Mouse (Mus musculus) hindbrain, embryonic 14.5 days (tissue): Measurements from ENCODE around the gene Larp4. TPM values are rescaled to one million over a fixed set of nuclear protein-coding genes. Genes with fewer than 3 reads are reported as not detected.
A peak's percentile ranks its signal among the peaks of the same experiment; 100 is the strongest.
"Not testable (repeated sequence)": the region's sequence is repeated elsewhere in the genome, so short reads cannot be mapped to it uniquely, and the experiment has no call there.

Experiments
- ATAC-seq: fragments of 200-750 bp; cut with Nextera tagmentation; 2 replicates; pipeline ENCODE4 v1.8.0; 2017; ENCODE audit warnings: moderate number of reproducible peaks, mild to moderate bottlenecking, moderate TSS enrichment, moderate library complexity; ENCODE audit not compliant: low FRiP score
- DNase-seq: peaks from one replicate; pipeline ENCODE4 v3.0.0-alpha.2; 2015; ENCODE audit warnings: low spot score
- H3K27ac ChIP-seq: fragments of 300-500 bp; sonication (generic); 2 replicates; pipeline ENCODE4 v1.5.1; 2014; ENCODE audit warnings: mild to moderate bottlenecking, moderate library complexity
- H3K27me3 ChIP-seq: fragments of 300-500 bp; sonication (generic); 2 replicates; pipeline ENCODE4 v1.6.1; 2014; ENCODE audit warnings: mild to moderate bottlenecking, low read length, mixed read lengths; ENCODE audit not compliant: control insufficient read depth, insufficient read depth
- H3K36me3 ChIP-seq: fragments of 300-500 bp; sonication (generic); replicated peaks from 2 replicates; pipeline ENCODE4 v1.6.1; 2014; ENCODE audit not compliant: control insufficient read depth, insufficient read depth
- H3K4me1 ChIP-seq: fragments of 300-500 bp; sonication (generic); replicated peaks from 2 replicates; pipeline ENCODE4 v1.6.1; 2014; ENCODE audit warnings: antibody characterized with exemption, low read length, mixed read lengths; ENCODE audit not compliant: control insufficient read depth, insufficient read depth
- H3K4me2 ChIP-seq: fragments of 300-500 bp; sonication (generic); replicated peaks from 2 replicates; pipeline ENCODE4 v1.6.1; 2014; ENCODE audit warnings: mild to moderate bottlenecking, moderate library complexity
- H3K4me3 ChIP-seq: fragments of 300-500 bp; sonication (generic); replicated peaks from 2 replicates; pipeline ENCODE4 v1.5.1; 2014; ENCODE audit warnings: mild to moderate bottlenecking, low read length
- H3K9ac ChIP-seq: fragments of 300-500 bp; sonication (generic); 2 replicates; pipeline ENCODE4 v1.6.1; 2014
- H3K9me3 ChIP-seq: fragments of 300-500 bp; sonication (generic); 2 replicates; pipeline ENCODE4 v1.6.1; 2016; ENCODE audit warnings: low read length; ENCODE audit not compliant: control insufficient read depth
- WGBS: fragments of 180-500 bp; shearing (Covaris S2); extraction: QIAGEN DNeasy Blood & Tissue Kit; methylation state at CpG from one replicate; pipeline ENCODE4 v1.1.7; 2014; 5-methylcytosine and 5-hydroxymethylcytosine counted together
- polyA plus RNA-seq: library from polyadenylated mRNA; unstranded; fragments of >200 nt; fragmentation: Nextera tagmentation; extraction: Ambion mirVana; gene quantifications from 2 replicates; pipeline ENCODE4 v1.2.1, GENCODE M21; 2014

Larp4 gene
- polyA plus RNA-seq, 1 experiment from 2014 or later, result 25.9 TPM

- Histone ChIP-seq H3K4me3 (no peak within 1 kb of the TSS), H3K9ac (no peak within 1 kb of the TSS), H3K27ac (no peak within 1 kb of the TSS), H3K9me3 (no peaks in the 10 kb centered on the region), H3K36me3 (no peaks in the 10 kb centered on the region), H3K27me3 (no peaks in the 10 kb centered on the region), H3K4me2 (no peak within 1 kb of the TSS), H3K4me1 (0 out of 2 replicates have a peak, but pooled peaks cover 2% of the 10 kb centered on the region)
- 70% methylated on average over 4 of the region's 4 CpGs for WGBS
- no peak for DNase-seq
- ATAC-seq, result no peak
Observed at GRCm38 (mm10) chr15:99966961-99967360, 2.9 kb upstream of the Larp4 start, which contains the start of gene Fam186a. TSS of gene Fam186a (minus strand) at chr15:99967061.

DNA sequence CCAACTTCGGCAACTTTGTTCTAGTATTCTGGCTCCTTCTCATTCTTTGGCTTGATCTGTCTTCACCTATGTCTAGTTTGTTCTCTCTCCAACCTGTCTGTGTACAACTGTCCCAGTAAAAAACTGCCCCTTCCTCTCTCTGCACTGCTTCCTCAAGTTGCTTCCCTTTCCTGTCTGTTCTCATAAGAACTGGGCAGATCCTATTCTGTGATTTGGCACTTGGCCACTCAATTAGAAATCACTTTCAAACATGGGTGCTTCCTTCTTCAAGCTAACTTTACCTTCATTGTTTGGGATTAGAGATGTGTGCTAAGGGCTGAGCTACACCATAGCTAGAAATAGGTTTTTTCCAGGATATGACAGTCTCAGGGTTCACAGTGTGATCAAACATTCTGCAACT, 741 bp downstream of the Larp4 start:
- no peaks in the 10 kb centered on the region for H3K27me3 ChIP-seq
- DNase-seq (no peak), ATAC-seq (no peak)
- no peaks in the 10 kb centered on the region for H3K9me3 ChIP-seq
- WGBS, result 84% methylated on average over 1 of the region's 1 CpGs
- H3K4me1 ChIP-seq, result peaks cover 14% of the 10 kb centered on the region
- H3K4me3 ChIP-seq, result no peak overlapping the region
- no peak overlapping the region for H3K9ac ChIP-seq
- H3K27ac ChIP-seq, result no peak overlapping the region
- no peaks in the 10 kb centered on the region for H3K36me3 ChIP-seq
- H3K4me2 ChIP-seq, result no peak overlapping the region

GRCm38 (mm10) chr15:99972361-99972988, 2.6 kb downstream of the Larp4 start:
- Histone ChIP-seq H3K9ac (peak overlapping the region; percentile 83), H3K4me1 (peaks cover 14% of the 10 kb centered on the region)
- WGBS, result under 1% methylated on average over 50 of the region's 50 CpGs

GRCm38 (mm10) chr15:99972989-99973911, 3.4 kb downstream of the Larp4 start:
- Histone ChIP-seq H3K9ac (peak overlapping the region; percentile 83), H3K4me2 (peak overlapping the region; percentile 94), H3K27me3 (no peaks in the 10 kb centered on the region), H3K4me3 (peak overlapping the region; percentile 96), H3K27ac (peak overlapping the region; percentile 98), H3K9me3 (no peaks in the 10 kb centered on the region), H3K4me1 (peaks cover 14% of the 10 kb centered on the region), H3K36me3 (no peaks in the 10 kb centered on the region)
- DNase-seq (no peak), ATAC-seq (peak; percentile 87)
- under 1% methylated on average over 81 of the region's 84 CpGs for WGBS

More at GRCm38 (mm10) chr15:99972361-99972988, 2.6 kb downstream of the Larp4 start:
- peak overlapping the region; percentile 96 for H3K4me3 ChIP-seq
- peak overlapping the region; percentile 98 for H3K27ac ChIP-seq
- H3K27me3 ChIP-seq, result no peaks in the 10 kb centered on the region
- peak; percentile 97 for ATAC-seq
- DNase-seq, result peak; percentile 94
- no peaks in the 10 kb centered on the region for H3K36me3 ChIP-seq
- H3K4me2 ChIP-seq, result peak overlapping the region; percentile 94
- H3K9me3 ChIP-seq, result no peaks in the 10 kb centered on the region

DNA sequence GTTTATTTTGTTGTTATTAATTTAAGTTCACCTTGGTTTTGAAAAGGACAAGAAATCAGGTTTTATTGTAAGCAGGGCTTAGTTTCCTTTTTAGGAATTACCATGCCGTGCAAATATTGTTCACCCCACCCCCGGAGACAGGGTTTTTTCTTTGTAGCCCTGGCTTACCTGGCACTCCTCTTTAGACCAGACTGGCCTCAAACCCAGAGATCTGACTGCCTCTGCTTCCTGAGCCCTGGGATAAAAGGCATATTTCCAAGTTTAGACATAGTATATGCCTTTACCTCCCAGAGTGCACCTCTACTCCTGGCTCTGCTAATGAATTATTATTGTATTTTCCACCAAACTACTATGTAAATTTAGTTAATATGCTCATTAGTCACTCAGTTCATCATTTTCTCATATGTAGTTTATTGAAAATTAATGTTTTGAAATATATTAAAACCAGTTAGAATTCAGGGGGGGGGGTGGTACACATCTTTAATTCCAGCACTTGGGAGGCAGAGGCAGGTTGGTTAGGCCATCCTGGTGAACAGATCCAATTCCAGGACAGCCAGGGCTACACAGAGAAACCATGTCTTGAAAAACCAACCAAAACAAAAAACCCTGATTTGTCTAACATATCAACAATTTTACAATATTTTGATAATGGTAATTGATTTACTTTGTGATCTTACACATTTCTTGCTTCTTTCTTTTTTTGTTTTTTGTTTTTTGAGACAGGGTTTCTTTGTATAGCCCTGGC, 4.8 kb downstream of the Larp4 start:
- H3K36me3 ChIP-seq, result no peaks in the 10 kb centered on the region
- no peaks in the 10 kb centered on the region for H3K9me3 ChIP-seq
- WGBS, result 76% methylated on average over 2 of the region's 2 CpGs
- H3K4me2 ChIP-seq, result peak overlapping the region; percentile 94; the same call in 1 of the 2 replicates
- H3K4me3 ChIP-seq, result no peak overlapping the region
- DNase-seq (no peak), ATAC-seq (no peak)
- H3K4me1 ChIP-seq, result peaks cover 14% of the 10 kb centered on the region
- no peaks in the 10 kb centered on the region for H3K27me3 ChIP-seq
- H3K9ac ChIP-seq, result no peak overlapping the region
- no peak overlapping the region for H3K27ac ChIP-seq

DNA sequence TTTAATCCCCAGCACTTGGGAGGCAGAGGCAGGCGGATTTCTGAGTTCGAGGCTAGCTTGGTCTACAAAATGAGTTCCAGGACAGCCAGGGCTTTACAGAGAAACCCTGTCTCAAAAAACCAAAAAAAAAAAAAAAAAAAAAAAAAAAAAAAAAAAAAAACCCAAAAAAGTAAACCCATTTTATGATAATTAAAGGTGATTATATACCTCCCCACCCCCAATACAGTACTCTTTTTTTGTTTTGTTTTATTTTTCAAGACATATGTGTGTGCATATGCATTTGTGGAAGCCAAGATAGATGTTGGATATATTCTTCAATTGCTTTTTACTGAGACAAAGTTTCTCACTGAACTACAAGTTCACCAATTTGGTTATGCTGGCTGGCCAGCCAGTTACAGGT, 6.3 kb downstream of the Larp4 start:
- not testable (repeated sequence) for H3K9me3 ChIP-seq, DNase-seq, H3K36me3 ChIP-seq, H3K9ac ChIP-seq, H3K27ac ChIP-seq, H3K4me3 ChIP-seq, H3K4me2 ChIP-seq, H3K27me3 ChIP-seq, ATAC-seq
- 88% methylated on average over 2 of the region's 2 CpGs for WGBS
- H3K4me1 ChIP-seq, result peaks cover 14% of the 10 kb centered on the region

- Histone ChIP-seq H3K9ac (no peak overlapping the region), H3K4me1 (peaks cover 3% of the 10 kb centered on the region; the same call in 1 of the 2 replicates), H3K27ac (no peak overlapping the region), H3K4me2 (no peak overlapping the region), H3K9me3 (no peaks in the 10 kb centered on the region), H3K36me3 (no peaks in the 10 kb centered on the region), H3K4me3 (no peak overlapping the region), H3K27me3 (no peaks in the 10 kb centered on the region)
- no peak for ATAC-seq
- no peak for DNase-seq
- 93% methylated on average over 1 of the region's 1 CpGs for WGBS
Observed at GRCm38 (mm10) chr15:99979266-99979665, 9.4 kb downstream of the Larp4 start.

GRCm38 (mm10) chr15:99979715-99980114, 9.8 kb downstream of the Larp4 start:
- H3K27ac ChIP-seq, result no peak overlapping the region
- DNase-seq (no peak), ATAC-seq (no peak)
- no peak overlapping the region for H3K4me2 ChIP-seq
- no peaks in the 10 kb centered on the region for H3K36me3 ChIP-seq
- no peaks in the 10 kb centered on the region for H3K27me3 ChIP-seq
- no peaks in the 10 kb centered on the region for H3K4me1 ChIP-seq
- H3K9me3 ChIP-seq, result no peaks in the 10 kb centered on the region
- no peak overlapping the region for H3K9ac ChIP-seq
- 83% methylated on average over 2 of the region's 2 CpGs for WGBS
- H3K4me3 ChIP-seq, result no peak overlapping the region

DNA sequence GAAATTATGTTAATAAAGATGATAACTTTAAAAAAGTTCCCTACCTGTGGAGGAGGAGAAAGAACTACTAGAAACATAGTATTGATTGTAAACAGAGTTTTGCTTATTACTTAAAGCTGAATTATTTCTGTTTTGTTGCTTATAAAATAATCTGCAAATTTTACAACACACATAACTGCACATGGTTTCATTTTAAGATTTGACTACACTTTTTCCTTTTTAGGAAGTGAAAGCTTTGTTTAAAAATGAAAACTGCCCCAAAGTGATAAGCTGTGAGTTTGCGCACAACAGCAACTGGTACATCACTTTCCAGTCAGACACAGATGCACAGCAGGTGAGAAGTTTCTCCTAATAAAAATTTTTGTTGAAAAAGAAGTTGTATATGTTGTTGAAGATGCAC, 23.2 kb downstream of the Larp4 start:
- H3K4me1 ChIP-seq, result no peaks in the 10 kb centered on the region
- no peaks in the 10 kb centered on the region for H3K9me3 ChIP-seq
- H3K4me3 ChIP-seq, result no peak overlapping the region
- no peak overlapping the region for H3K4me2 ChIP-seq
- H3K27ac ChIP-seq, result no peak overlapping the region
- 100% methylated on average over 1 of the region's 1 CpGs for WGBS
- no peak for DNase-seq
- no peaks in the 10 kb centered on the region for H3K27me3 ChIP-seq
- peaks cover 74% of the 10 kb centered on the region for H3K36me3 ChIP-seq
- no peak overlapping the region for H3K9ac ChIP-seq
- ATAC-seq, result no peak
